10 mouse cellular contexts compared by ENCODE assay signal in genomic region chr1:85933631-85934465, GRCm38 (mm10). TPM values are rescaled to one million over a fixed set of nuclear protein-coding genes. Genes with fewer than 3 reads are reported as not detected.
DNase-seq lines count a peak whose midpoint lies in the region; ATAC-seq and TF ChIP-seq lines count a peak whose summit lies in the region.
"Had no signal": no experiment of that assay in that cellular context is flagged by ENCODE, and none has a peak within 500 bp of the region (broad histone marks: within the 10 kb centered on the region; RNA-seq: fewer than 3 reads in every experiment).

No protein-coding gene starts in this region.

- no peak overlapping the region for H3K9ac ChIP-seq in heart, embryonic 12.5 days
- H3K9ac ChIP-seq in midbrain, embryonic 15.5 days, result no peak overlapping the region

- peaks cover 20% of the 10 kb centered on the region for H3K4me1 ChIP-seq in heart, embryonic 12.5 days (replicated peaks)
- peaks cover 36% of the 10 kb centered on the region for H3K4me1 ChIP-seq in midbrain, embryonic 15.5 days
- H3K4me1 ChIP-seq in thymus, adult 2 months (replicated peaks; ENCODE audit: control insufficient read depth, insufficient read depth, low read length), result peaks cover 20% of the 10 kb centered on the region

- no peak for TF ChIP-seq POLR2A in thymus, adult 2 months (IDR thresholded peaks at IDR 0.05; ENCODE audit: control insufficient read depth, extremely low read depth, insufficient read depth, low read length, poor library complexity)

- H3K9me3 ChIP-seq in heart, embryonic 12.5 days (replicated peaks), result no peaks in the 10 kb centered on the region
- no peaks in the 10 kb centered on the region for H3K9me3 ChIP-seq in midbrain, embryonic 15.5 days

- H3K27ac ChIP-seq in heart, embryonic 12.5 days (ENCODE audit: poor library complexity, severe bottlenecking), result 0 out of 2 replicates have a peak overlapping the region, but pooled peaks have one; percentile 12
- peak overlapping the region; percentile 55 for H3K27ac ChIP-seq in midbrain, embryonic 15.5 days
- no peak overlapping the region for H3K27ac ChIP-seq in thymus, adult 2 months (ENCODE audit: control insufficient read depth, insufficient read depth, low read length)

- 0 out of 2 replicates have a peak, but pooled peaks have one; percentile 37 for ATAC-seq in heart, embryonic 12.5 days (ENCODE audit: insufficient number of reproducible peaks, low FRiP score)
- ATAC-seq in inflammation-experienced regulatory T-cells, adult 6 months, result peak; percentile 25
- ATAC-seq in midbrain, embryonic 15.5 days (replicated peaks), result peak; percentile 51

- peak overlapping the region; percentile 48 for H3K4me2 ChIP-seq in heart, embryonic 12.5 days
- peak overlapping the region; percentile 28; the same call in 1 of the 2 replicates for H3K4me2 ChIP-seq in midbrain, embryonic 15.5 days

- no peak for DNase-seq in heart, adult 8-10 months (ENCODE audit: low spot score)
- peak; percentile 79 for DNase-seq in embryo, embryonic 11 days
- no peak for DNase-seq in thymus, adult 2 months
- no peak for DNase-seq in adrenal gland, postnatal 10 days
- DNase-seq in gastrocnemius, postnatal 25 days, result no peak

- WGBS in heart, embryonic 12.5 days, result 16% methylated on average over 11 of the region's 11 CpGs
- WGBS in midbrain, embryonic 15.5 days, result 13% methylated on average over 11 of the region's 11 CpGs
- 37% methylated on average over 11 of the region's 11 CpGs for WGBS in thymus, adult 2 months

- H3K4me3 ChIP-seq in heart, embryonic 12.5 days, result no peak overlapping the region
- H3K4me3 ChIP-seq in midbrain, embryonic 15.5 days, result no peak overlapping the region
- no peak overlapping the region for H3K4me3 ChIP-seq in thymus, adult 2 months (ENCODE audit: control insufficient read depth, insufficient read depth, low read length)

- TF ChIP-seq CTCF in thymus, adult 2 months (IDR thresholded peaks at IDR 0.05; ENCODE audit: borderline replicate concordance, control insufficient read depth, extremely low read depth, insufficient read depth, low read length, poor library complexity), result no peak

- no peaks in the 10 kb centered on the region for H3K36me3 ChIP-seq in heart, embryonic 12.5 days
- H3K36me3 ChIP-seq in midbrain, embryonic 15.5 days (replicated peaks), result no peaks in the 10 kb centered on the region
- no peaks in the 10 kb centered on the region for H3K36me3 ChIP-seq in thymus, adult 2 months (ENCODE audit: control insufficient read depth, insufficient read depth, low read length)

- H3K27me3 ChIP-seq in heart, embryonic 12.5 days (replicated peaks), result no peaks in the 10 kb centered on the region
- H3K27me3 ChIP-seq in midbrain, embryonic 15.5 days (replicated peaks), result no peaks in the 10 kb centered on the region
- H3K27me3 ChIP-seq in thymus, adult 2 months (ENCODE audit: control insufficient read depth, insufficient read depth, low read length), result no peaks in the 10 kb centered on the region

RNA-seq across cellular contexts. Expression of gene 4933407L21Rik, which starts 5.6 kb away (rescaled TPM):
- 0.08 TPM in 1 of 2 replicates, not detected in the other for polyA plus RNA-seq in heart, embryonic 12.5 days (2016; fragmentation: Nextera tagmentation; extraction: Ambion mirVana)
- total RNA-seq in heart, adult 8-10 months (2022), result not detected
- polyA plus RNA-seq in inflammation-experienced regulatory T-cells, adult 6 months (2017; shearing (Covaris generic)), result 1 to 10 TPM in 1 of 3 experiments, under 1 TPM in 2; 0.49 to 1.4 (median 0.60) TPM
- polyA plus RNA-seq in midbrain, embryonic 15.5 days (2015; fragmentation: Nextera tagmentation; extraction: Ambion mirVana), result 8.9 and 11.0 TPM in 2 replicates
- polyA plus RNA-seq in thymus, adult 2 months (2012; rRNA removed), result 1.5 and 2.2 TPM in 2 replicates
- under 1 TPM; 0.18 to 0.24 TPM for total RNA-seq in adrenal gland, postnatal 10 days (2021)
- total RNA-seq in gastrocnemius, postnatal 25 days (2021), result not detected
- polyA plus RNA-seq: C2C12; small intestine, adult 2 months had no signal

RNA-seq across cellular contexts. Expression of gene Gpr55, which starts 27.0 kb away (rescaled TPM):
- 0.08 and 0.09 TPM in 2 replicates for polyA plus RNA-seq in heart, embryonic 12.5 days (2016; fragmentation: Nextera tagmentation; extraction: Ambion mirVana)
- under 1 TPM in 1 of 4 experiments, not detected in 3; 0.09 TPM for total RNA-seq in heart, adult 8-10 months (2022)
- 1 to 10 TPM; 2.3 to 5.7 (median 2.6) TPM for polyA plus RNA-seq in inflammation-experienced regulatory T-cells, adult 6 months (2017; shearing (Covaris generic))
- polyA plus RNA-seq in midbrain, embryonic 15.5 days (2015; fragmentation: Nextera tagmentation; extraction: Ambion mirVana), result 0.15 and 0.17 TPM in 2 replicates
- polyA plus RNA-seq in thymus, adult 2 months (2012; rRNA removed), result 1.5 and 1.8 TPM in 2 replicates
- 1 to 10 TPM in 1 of 2 experiments, under 1 TPM in 1; 0.85 to 1.8 TPM for total RNA-seq in adrenal gland, postnatal 10 days (2021)
- not detected for total RNA-seq in gastrocnemius, postnatal 25 days (2021)
- polyA plus RNA-seq: C2C12 had no signal

RNA-seq across cellular contexts. Expression of gene Itm2c, which starts 39.8 kb away (rescaled TPM):
- 261 TPM in 2 replicates for polyA plus RNA-seq in heart, embryonic 12.5 days (2016; fragmentation: Nextera tagmentation; extraction: Ambion mirVana)
- 10 to 100 TPM; 56.7 to 61.6 (median 58.2) TPM for total RNA-seq in heart, adult 8-10 months (2022)
- polyA plus RNA-seq in inflammation-experienced regulatory T-cells, adult 6 months (2017; shearing (Covaris generic)), result 100 to 1,000 TPM in 2 of 3 experiments, 10 to 100 TPM in 1; 93.4 to 125 (median 112) TPM
- polyA plus RNA-seq in midbrain, embryonic 15.5 days (2015; fragmentation: Nextera tagmentation; extraction: Ambion mirVana), result 233 and 248 TPM in 2 replicates
- 186 and 232 TPM in 2 replicates for polyA plus RNA-seq in thymus, adult 2 months (2012; rRNA removed)
- 100 to 1,000 TPM; 284 to 307 TPM for total RNA-seq in adrenal gland, postnatal 10 days (2021)
- 10 to 100 TPM; 21.2 to 22.6 TPM for total RNA-seq in gastrocnemius, postnatal 25 days (2021)
